In the genomic region with DNA sequence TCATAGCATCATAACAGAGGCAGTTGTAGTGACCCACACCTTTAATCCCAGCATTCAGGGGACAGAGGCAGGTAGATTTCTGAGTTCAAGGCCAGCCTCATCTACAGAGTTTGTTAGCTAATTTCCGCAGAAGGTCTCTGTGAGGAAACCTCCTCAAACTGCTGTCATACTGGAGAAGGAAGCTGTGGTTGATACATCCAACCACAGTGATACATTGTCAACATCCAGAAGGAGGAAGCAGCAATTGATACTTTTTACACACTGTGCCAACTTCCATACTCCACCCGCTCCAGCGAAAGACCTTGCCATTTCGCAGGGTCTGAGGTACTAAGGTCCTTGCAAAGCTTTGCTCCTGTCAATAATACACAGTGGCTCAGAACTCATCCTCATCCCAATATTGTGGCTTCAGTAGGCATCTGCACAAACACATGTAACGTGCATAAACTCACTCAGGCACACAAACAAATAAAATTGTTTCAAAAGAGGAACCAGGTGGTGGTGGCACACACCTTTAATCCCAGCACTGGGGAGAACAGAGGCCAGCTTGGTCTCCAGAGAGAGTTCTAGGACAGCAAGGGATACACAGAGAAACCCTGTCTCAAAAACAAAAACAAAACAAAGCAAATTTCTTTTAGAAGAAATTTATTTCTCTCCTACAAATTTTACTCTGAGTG, we compare ENCODE assay signal across 29 mouse cellular contexts. TPM values are rescaled to one million over a fixed set of nuclear protein-coding genes. Genes with fewer than 3 reads are reported as not detected.
DNase-seq lines count a peak whose midpoint lies in the region; ATAC-seq and TF ChIP-seq lines count a peak whose summit lies in the region.
"Had no signal": no experiment of that assay in that cellular context is flagged by ENCODE, and none has a peak within 500 bp of the region (broad histone marks: within the 10 kb centered on the region; RNA-seq: fewer than 3 reads in every experiment).

No protein-coding gene starts in this region.

- H3K27me3 ChIP-seq in midbrain, postnatal 0 days (ENCODE audit: insufficient read depth, low read length): no peaks in the 10 kb centered on the region
- H3K27me3 ChIP-seq: hindbrain, embryonic 15.5 days; limb, embryonic 12.5 days; liver, embryonic 15.5 days had no signal

- H3K36me3 ChIP-seq in midbrain, postnatal 0 days (ENCODE audit: insufficient read depth, low read length): no peaks in the 10 kb centered on the region
- H3K36me3 ChIP-seq: hindbrain, embryonic 15.5 days; limb, embryonic 12.5 days; liver, embryonic 15.5 days had no signal

- no peaks in the 10 kb centered on the region for H3K4me1 ChIP-seq in lung, adult 2 months (ENCODE audit: control insufficient read depth, insufficient read depth, low read length)
- H3K4me1 ChIP-seq in midbrain, postnatal 0 days (ENCODE audit: insufficient read depth, low read length): no peaks in the 10 kb centered on the region
- H3K4me1 ChIP-seq: hindbrain, embryonic 15.5 days; liver, embryonic 15.5 days had no signal

- H3K9ac ChIP-seq in midbrain, postnatal 0 days (replicated peaks; ENCODE audit: low read length, poor library complexity, severe bottlenecking): no peak overlapping the region
- H3K9ac ChIP-seq: hindbrain, embryonic 15.5 days; limb, embryonic 12.5 days; liver, embryonic 15.5 days had no signal

- peak; percentile 3 for DNase-seq in lung, postnatal 25 days (ENCODE audit: low spot score)
- DNase-seq in lung, adult 2 months: no peak
- DNase-seq in MEL-GATA-1-ER (ENCODE audit: extremely low read depth, low read depth): peak; percentile 89
- DNase-seq in skeletal muscle tissue, adult 2 months (ENCODE audit: low read depth, low spot score): peak; percentile 2
- no peak for DNase-seq in midbrain, postnatal 0 days (ENCODE audit: low spot score)
- no peak for DNase-seq in cerebellum, adult 9-11 months
- DNase-seq: adrenal gland, postnatal 10 days; cerebellum, adult 11 months; cerebellum, postnatal 25 days; gastrocnemius, adult 2 months; heart, adult 11 months; heart, postnatal 36 days; kidney, postnatal 4 days; layer of hippocampus, adult 9-11 months; midbrain, embryonic 14.5 days; retina, postnatal 1 day; right cerebral cortex, postnatal 4 days; thymus, postnatal 25 days had no signal

- ATAC-seq in megakaryocyte, adult 5-6 weeks (ENCODE audit: poor library complexity, severe bottlenecking): peak; percentile 97
- ATAC-seq in midbrain, postnatal 0 days (ENCODE audit: low FRiP score): no peak
- ATAC-seq: activated CD4-positive, CD25-positive, alpha-beta regulatory T cell, adult 4 months; intestine, embryonic 16.5 days had no signal

- H3K27ac ChIP-seq in midbrain, postnatal 0 days (ENCODE audit: low read depth, low read length): no peak overlapping the region
- H3K27ac ChIP-seq: gastrocnemius, adult 2 months; hindbrain, embryonic 15.5 days; limb, embryonic 12.5 days; liver, embryonic 15.5 days; macrophage; stomach, postnatal 0 days had no signal

- no peak overlapping the region for H3K4me2 ChIP-seq in midbrain, postnatal 0 days (ENCODE audit: low read depth, low read length, poor library complexity, severe bottlenecking)
- H3K4me2 ChIP-seq: hindbrain, embryonic 15.5 days; limb, embryonic 12.5 days; liver, embryonic 15.5 days had no signal

- TF ChIP-seq POLR2A in lung, adult 2 months (IDR thresholded peaks at IDR 0.05; ENCODE audit: borderline replicate concordance, extremely low read depth, low read depth, low read length): no peak

- no peak for TF ChIP-seq CTCF in lung, adult 2 months (IDR thresholded peaks at IDR 0.05; ENCODE audit: insufficient read depth, low read length)
- TF ChIP-seq CTCF in midbrain, postnatal 0 days (IDR thresholded peaks at IDR 0.05): no peak

- no peaks in the 10 kb centered on the region for H3K9me3 ChIP-seq in midbrain, postnatal 0 days (ENCODE audit: low read length)
- H3K9me3 ChIP-seq: hindbrain, embryonic 15.5 days; limb, embryonic 12.5 days; liver, embryonic 15.5 days had no signal

- WGBS in lung, adult 2 months: 68% methylated on average over 5 of the region's 5 CpGs
- WGBS in midbrain, postnatal 0 days: 86% methylated on average over 5 of the region's 5 CpGs

- H3K4me3 ChIP-seq in lung, adult 2 months (replicated peaks; ENCODE audit: extremely low read depth, low read depth, low read length): no peak overlapping the region
- H3K4me3 ChIP-seq in midbrain, postnatal 0 days (ENCODE audit: low read depth, low read length): no peak overlapping the region
- H3K4me3 ChIP-seq: gastrocnemius, adult 2 months; hindbrain, embryonic 15.5 days; limb, embryonic 12.5 days; liver, embryonic 15.5 days had no signal

RNA-seq across cellular contexts. Expression of a gene that starts 27.0 kb away (rescaled TPM):
- 5.5 and 6.2 TPM in 2 replicates for polyA plus RNA-seq in lung, adult 2 months (2012; rRNA removed)
- total RNA-seq in megakaryocyte, adult 5-6 weeks (2015): 31.9 and 33.1 TPM in 2 replicates
- 33.2 and 44.9 TPM in 2 replicates for total RNA-seq in megakaryocyte, adult 5-6 weeks (2017)
- total RNA-seq in midbrain, postnatal 0 days (2014; rRNA removed): 54.6 and 76.0 TPM in 2 replicates
- polyA plus RNA-seq in midbrain, postnatal 0 days (2015; fragmentation: Nextera tagmentation; extraction: Ambion mirVana): 35.2 and 40.2 TPM in 2 replicates

RNA-seq across cellular contexts. Expression of a gene that starts 53.1 kb away (rescaled TPM):
- not detected in 2 replicates for polyA plus RNA-seq in lung, adult 2 months (2012; rRNA removed)
- total RNA-seq in megakaryocyte, adult 5-6 weeks (2015): not detected in 2 replicates
- total RNA-seq in megakaryocyte, adult 5-6 weeks (2017): not detected in 2 replicates
- 4.2 and 6.4 TPM in 2 replicates for total RNA-seq in midbrain, postnatal 0 days (2014; rRNA removed)
- 0.33 and 0.42 TPM in 2 replicates for polyA plus RNA-seq in midbrain, postnatal 0 days (2015; fragmentation: Nextera tagmentation; extraction: Ambion mirVana)
- total RNA-seq: adrenal gland, postnatal 10 days; gastrocnemius, adult 2 months; heart, postnatal 36 days had no signal
- polyA plus RNA-seq: activated CD4-positive, CD25-positive, alpha-beta regulatory T cell, adult 4 months; forebrain, embryonic 11.5 days; heart, embryonic 14.5 days; kidney, embryonic 14.5 days; liver, embryonic 15.5 days; macrophage; stomach, postnatal 0 days had no signal

Comparison
In these comparisons a context has a peak if more than half of its experiments do, and no peak if none do; other contexts are left out.
1. DNase-seq: peak in lung, postnatal 25 days (single experiment), MEL-GATA-1-ER (single experiment) and skeletal muscle tissue, adult 2 months (single experiment); none in lung, adult 2 months (single experiment), midbrain, postnatal 0 days (single experiment) and cerebellum, adult 9-11 months (single experiment).